Mouse (Mus musculus) urinary bladder, postnatal 4 days (tissue): Measurements from ENCODE around the gene Slc9a3r2.
"Not testable (repeated sequence)": the region's sequence is repeated elsewhere in the genome, so short reads cannot be mapped to it uniquely, and the experiment has no call there.

Source experiments
- DNase-seq, 2 experiments: peaks; one replicate each; pipeline ENCODE4 v3.0.0; 2021 to 2022; ENCODE audit warnings: low spot score in 2 of 2

Gene Slc9a3r2

GRCm38 (mm10) chr17:24650070-24650616 lies at the start of gene Slc9a3r2:
Slc9a3r2 (minus strand) TSS chr17:24650327.
- no peak for DNase-seq

GRCm38 (mm10) chr17:24699473-24699872 lies 49.3 kb upstream of the Slc9a3r2 start:
- no peak for DNase-seq

GRCm38 (mm10) chr17:24698715-24699114 lies 48.6 kb upstream of the Slc9a3r2 start:
- no peak for DNase-seq

- DNase-seq = no peak
Measured at GRCm38 (mm10) chr17:24697985-24698384, 47.9 kb upstream of the Slc9a3r2 start.

- peak; percentile 86 to 88 for DNase-seq
Measured at GRCm38 (mm10) chr17:24696011-24696697, 46.0 kb upstream of the Slc9a3r2 start, which contains the start of the genes Gfer and Noxo1. Gfer (minus strand) TSS chr17:24696156. Noxo1 (plus strand) TSS chr17:24696234.

- DNase-seq = no peak
Measured at GRCm38 (mm10) chr17:24695326-24696010, 45.3 kb upstream of the Slc9a3r2 start.

GRCm38 (mm10) chr17:24692385-24692784 lies 42.3 kb upstream of the Slc9a3r2 start:
- no peak for DNase-seq

- DNase-seq = no peak
Measured at GRCm38 (mm10) chr17:24689251-24690081, 39.3 kb upstream of the Slc9a3r2 start, which contains the start of gene Syngr3. Syngr3 (minus strand) TSS chr17:24689955.

GRCm38 (mm10) chr17:24687599-24687998 lies 37.5 kb upstream of the Slc9a3r2 start:
- no peak for DNase-seq

GRCm38 (mm10) chr17:24687146-24687595 lies 37.0 kb upstream of the Slc9a3r2 start:
- DNase-seq = no peak

- DNase-seq = no peak
Measured at GRCm38 (mm10) chr17:24686514-24686913, 36.4 kb upstream of the Slc9a3r2 start.

- DNase-seq = no peak
Measured at GRCm38 (mm10) chr17:24677500-24678080, 27.5 kb upstream of the Slc9a3r2 start.

- no peak for DNase-seq
Measured at GRCm38 (mm10) chr17:24676877-24677276, 26.8 kb upstream of the Slc9a3r2 start.

- DNase-seq = peak; percentile 52 to 76
Measured at GRCm38 (mm10) chr17:24676187-24676586, 26.1 kb upstream of the Slc9a3r2 start.

- DNase-seq = no peak
Measured at GRCm38 (mm10) chr17:24674277-24674676, 24.1 kb upstream of the Slc9a3r2 start.

- DNase-seq = no peak
Measured at GRCm38 (mm10) chr17:24672141-24672540, 22.0 kb upstream of the Slc9a3r2 start.

- no peak for DNase-seq
Measured at GRCm38 (mm10) chr17:24671346-24671745, 21.2 kb upstream of the Slc9a3r2 start.

- DNase-seq = no peak
Measured at GRCm38 (mm10) chr17:24670246-24670844, 20.2 kb upstream of the Slc9a3r2 start.

- peak; percentile 93 to 95 for DNase-seq
Measured at GRCm38 (mm10) chr17:24669545-24670245, 19.6 kb upstream of the Slc9a3r2 start, which contains the start of gene Zfp598. Zfp598 (plus strand) TSS chr17:24669687.

GRCm38 (mm10) chr17:24669214-24669544 lies 19.1 kb upstream of the Slc9a3r2 start:
- not testable (repeated sequence) for DNase-seq
